Mouse (Mus musculus) adrenal gland, postnatal 25 days (tissue): Measurements from ENCODE around the gene Serpini2. TPM values are rescaled to one million over a fixed set of nuclear protein-coding genes. Genes with fewer than 3 reads are reported as not detected.
A peak's percentile ranks its signal among the peaks of the same experiment; 100 is the strongest.
"Not testable (repeated sequence)": the region's sequence is repeated elsewhere in the genome, so short reads cannot be mapped to it uniquely, and the experiment has no call there.

ENCODE experiments used
- DNase-seq: peaks from one replicate; pipeline ENCODE4 v3.0.0; 2021; ENCODE audit warnings: mixed read lengths
- long read RNA-seq: library from polyadenylated mRNA; stranded (forward); transcript quantifications from one replicate; pipeline ENCODE4 v2.0.0, GENCODE M21; 2021
- total RNA-seq: library from RNA; stranded (reverse); gene quantifications from 2 replicates; pipeline ENCODE4 v1.2.3, GENCODE M21; 2021

Gene Serpini2
- total RNA-seq: not detected in 2 replicates
- long read RNA-seq: 0 reads

DNA sequence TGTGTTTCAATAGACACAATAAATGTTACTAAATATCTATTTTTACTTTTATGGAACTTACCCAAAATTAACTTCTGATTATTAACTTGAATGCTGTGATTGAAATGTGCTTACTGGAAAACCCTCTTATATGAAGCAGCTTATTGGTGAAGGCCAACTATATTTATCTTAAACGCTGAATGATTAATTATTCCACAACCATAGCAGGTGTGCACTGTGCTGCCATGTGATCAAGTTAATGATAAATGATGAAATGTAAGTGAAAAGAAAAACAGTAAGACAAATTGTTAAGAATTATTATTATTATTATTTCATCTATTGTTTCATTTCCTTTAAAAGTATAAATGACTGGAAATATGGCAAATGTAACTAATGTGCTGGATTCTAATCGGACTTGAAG, at the start of gene Serpini2:
Serpini2 (minus strand) TSS at position 101 of the 400 bp plus-strand sequence.
- DNase-seq: no peak

GRCm38 (mm10) chr3:75308861-75309260, 39.0 kb upstream of the Serpini2 start:
- no peak for DNase-seq

GRCm38 (mm10) chr3:75308228-75308627, 38.4 kb upstream of the Serpini2 start:
- DNase-seq: no peak

- DNase-seq: no peak
Observed at GRCm38 (mm10) chr3:75305584-75305983, 35.7 kb upstream of the Serpini2 start.

DNA sequence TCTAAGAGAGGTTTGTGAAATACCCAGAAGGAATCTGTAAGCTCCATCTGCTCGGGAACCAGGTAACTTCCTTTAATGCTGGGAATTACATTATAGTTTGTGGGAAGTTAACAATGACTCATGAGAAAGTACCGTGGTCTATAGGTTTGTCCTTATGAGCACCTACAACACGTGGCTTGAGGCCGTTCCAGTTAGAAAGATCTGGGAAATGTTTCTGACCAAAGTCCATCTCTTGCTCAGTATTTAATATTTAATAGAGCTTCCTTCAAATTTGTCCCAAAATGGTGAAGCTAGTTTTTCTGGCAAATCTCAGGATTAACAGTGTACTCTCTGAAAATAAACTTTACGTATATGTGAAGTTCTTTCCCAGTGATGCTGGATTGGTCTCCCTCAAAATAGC, 34.7 kb upstream of the Serpini2 start:
- no peak for DNase-seq

- no peak for DNase-seq
Observed at GRCm38 (mm10) chr3:75301072-75301471, 31.2 kb upstream of the Serpini2 start.

DNA sequence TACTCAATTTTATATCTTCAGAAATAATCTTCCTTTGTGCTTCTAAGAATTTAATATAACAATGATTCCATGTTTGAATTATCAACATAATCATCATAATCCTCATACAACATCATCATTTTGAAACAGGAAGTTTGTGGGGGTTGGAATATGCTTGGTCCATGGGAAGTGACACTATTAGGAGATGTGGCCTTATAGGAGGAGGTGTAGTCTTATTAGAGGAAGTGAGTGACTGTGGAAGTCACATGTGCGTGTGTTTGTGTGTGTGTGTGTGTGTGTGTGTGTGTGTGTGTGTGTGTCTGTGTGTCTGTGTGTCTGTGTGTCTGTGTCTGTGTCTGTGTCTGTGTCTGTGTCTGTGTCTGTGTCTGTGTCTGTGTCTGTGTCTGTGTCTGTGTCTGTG, 29.6 kb upstream of the Serpini2 start:
- DNase-seq: not testable (repeated sequence)

- DNase-seq: no peak
Observed at GRCm38 (mm10) chr3:75297758-75298111, 27.9 kb upstream of the Serpini2 start.

DNA sequence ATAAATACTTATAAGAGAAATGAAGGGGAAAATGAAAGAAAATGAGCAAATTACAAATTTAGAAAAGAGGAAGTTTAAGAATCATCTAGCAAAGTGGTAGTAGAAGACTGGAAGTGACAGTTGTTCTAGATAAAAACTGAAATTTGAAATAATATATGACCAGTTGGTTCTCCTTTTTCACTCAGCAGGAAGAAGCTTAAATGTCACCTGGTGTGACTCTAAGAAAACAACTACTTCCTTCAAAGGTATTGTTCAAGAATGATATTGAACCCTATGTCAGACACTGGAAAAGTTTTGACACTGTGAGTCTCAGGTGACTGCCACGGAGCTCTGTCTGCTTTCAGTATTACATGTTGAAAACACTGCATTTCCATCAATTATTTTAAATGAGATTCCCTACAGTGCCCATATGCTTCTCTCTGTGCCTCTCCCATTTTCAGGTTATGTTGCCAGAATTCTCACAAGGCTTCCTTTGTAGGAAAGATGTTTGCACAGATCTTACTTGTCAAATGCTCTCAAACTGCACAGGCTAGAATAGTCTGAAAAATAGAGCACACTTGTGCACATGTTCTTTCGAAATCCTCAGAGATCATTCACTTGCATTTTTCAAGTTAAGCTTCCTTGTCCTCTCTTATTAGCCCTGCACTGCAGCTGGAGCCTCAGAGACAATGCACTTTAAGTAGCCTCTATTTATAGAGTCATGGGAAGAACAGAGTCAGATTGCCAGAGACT, 27.3 kb upstream of the Serpini2 start:
- DNase-seq: no peak

DNA sequence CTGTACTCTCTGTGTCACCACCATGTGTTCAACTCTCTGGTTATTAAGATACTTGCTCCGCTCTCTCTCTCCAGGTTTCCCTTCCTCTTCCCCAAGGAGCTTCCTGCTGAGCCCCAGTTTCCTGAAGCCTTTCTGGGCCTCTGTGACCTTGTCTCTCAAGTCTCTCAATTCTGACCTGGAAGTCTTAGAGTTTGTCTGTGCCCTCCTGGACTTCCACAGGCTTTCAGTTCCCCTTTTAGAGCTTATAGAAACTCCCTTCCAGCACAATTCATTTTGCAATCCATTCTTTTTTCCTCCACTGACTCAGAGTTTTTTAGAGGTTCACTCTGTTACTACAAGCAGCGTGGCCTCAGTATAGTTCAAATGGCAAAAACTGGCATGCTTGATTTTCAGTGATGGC, 23.4 kb upstream of the Serpini2 start:
- DNase-seq: no peak

- no peak for DNase-seq
Observed at GRCm38 (mm10) chr3:75277455-75277854, 7.6 kb upstream of the Serpini2 start.

- no peak for DNase-seq
Observed at GRCm38 (mm10) chr3:75276522-75276921, 6.6 kb upstream of the Serpini2 start.

DNA sequence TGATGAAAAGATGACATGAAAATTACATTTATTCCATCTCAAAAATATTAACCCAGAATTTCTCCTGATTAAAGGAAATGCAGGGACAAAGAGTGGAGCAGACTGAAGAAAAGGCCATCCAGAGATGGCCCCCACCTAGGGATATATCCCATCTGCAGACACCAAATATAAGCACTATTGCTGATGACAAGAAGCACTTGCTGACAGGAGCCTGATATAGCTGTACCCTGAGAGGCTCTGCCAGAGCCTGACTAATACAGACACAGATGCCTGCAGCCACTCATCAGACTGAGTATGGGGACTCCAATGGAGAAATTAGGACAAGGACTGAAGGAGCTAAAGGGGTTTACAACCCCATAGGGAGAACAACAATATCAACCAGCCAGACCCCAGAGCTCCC, 5.2 kb upstream of the Serpini2 start:
- no peak for DNase-seq

DNA sequence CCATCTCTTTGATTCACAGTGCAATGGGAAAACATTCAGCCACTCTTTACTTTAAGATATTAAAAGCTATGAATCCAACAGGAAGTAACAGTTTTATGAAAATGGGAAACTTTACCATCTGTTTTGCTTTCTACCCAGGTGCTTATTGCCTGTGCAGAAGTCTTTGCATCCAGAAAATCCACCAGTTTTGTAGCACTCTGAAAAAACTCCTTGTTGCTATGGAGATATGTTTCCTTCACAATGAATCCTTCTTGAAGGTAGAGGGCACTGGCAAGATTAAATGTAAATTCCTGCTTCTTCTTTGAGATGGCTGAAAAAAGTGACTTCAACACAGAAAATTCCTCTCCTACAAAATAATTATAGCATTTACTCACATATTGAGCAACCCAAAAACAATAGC, 10.5 kb downstream of the Serpini2 start:
- no peak for DNase-seq

- DNase-seq: no peak
Observed at GRCm38 (mm10) chr3:75219694-75220093, 50.2 kb downstream of the Serpini2 start.

GRCm38 (mm10) chr3:75219211-75219610, 50.7 kb downstream of the Serpini2 start:
- DNase-seq: peak; percentile 17

DNA sequence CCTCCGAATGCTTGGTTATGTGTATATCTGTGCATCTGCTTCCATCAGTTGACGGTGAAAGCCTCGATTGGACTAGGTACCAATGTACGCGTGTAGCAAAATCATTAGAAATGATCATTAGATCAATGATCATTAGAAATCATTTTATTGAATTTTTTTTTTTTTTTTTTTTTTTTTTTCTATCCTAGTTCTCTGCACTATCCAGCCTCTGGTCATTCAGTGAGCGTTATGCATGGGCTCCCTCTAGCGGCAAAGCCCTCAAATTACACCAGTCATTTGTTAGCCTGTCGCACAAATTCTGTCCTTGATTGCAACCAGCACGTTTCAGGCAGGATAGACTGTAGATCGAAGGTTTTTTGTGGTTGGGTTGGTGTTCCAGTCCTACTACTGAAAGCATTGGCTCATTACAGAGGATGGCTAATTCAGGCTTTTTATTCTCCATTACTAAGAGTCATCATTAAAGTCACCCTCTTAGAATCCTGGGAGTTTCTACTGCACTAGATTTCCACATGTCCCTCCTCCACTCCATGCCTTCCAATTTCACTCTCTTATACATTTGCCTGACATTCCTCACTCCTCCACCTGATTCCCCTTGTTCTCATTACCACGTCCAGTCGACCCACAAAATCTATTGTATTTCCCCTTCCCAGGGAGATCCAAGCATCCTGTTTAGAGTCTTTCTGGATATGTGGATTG, 66.9 kb downstream of the Serpini2 start:
- DNase-seq: peak; percentile 53

Other genes with a start within 250 kb of the Serpini2 start
- gene Zbbx, start 105.0 kb downstream of the Serpini2 start, total RNA-seq: not detected in 2 replicates
- not detected in 2 replicates for gene Wdr49, start 212.1 kb upstream of the Serpini2 start, total RNA-seq